Mouse (Mus musculus) embryo, embryonic 10.5 days (tissue): Measurements from ENCODE around the gene Ccnk.

Source experiments
- DNase-seq: peaks from one replicate; pipeline ENCODE4 v3.0.0-alpha.2; 2015; ENCODE audit warnings: low spot score

Gene Ccnk

GRCm38 (mm10) chr12:108246759-108247500, 67.6 kb downstream of the Ccnk start:
- DNase-seq, result no peak

DNA sequence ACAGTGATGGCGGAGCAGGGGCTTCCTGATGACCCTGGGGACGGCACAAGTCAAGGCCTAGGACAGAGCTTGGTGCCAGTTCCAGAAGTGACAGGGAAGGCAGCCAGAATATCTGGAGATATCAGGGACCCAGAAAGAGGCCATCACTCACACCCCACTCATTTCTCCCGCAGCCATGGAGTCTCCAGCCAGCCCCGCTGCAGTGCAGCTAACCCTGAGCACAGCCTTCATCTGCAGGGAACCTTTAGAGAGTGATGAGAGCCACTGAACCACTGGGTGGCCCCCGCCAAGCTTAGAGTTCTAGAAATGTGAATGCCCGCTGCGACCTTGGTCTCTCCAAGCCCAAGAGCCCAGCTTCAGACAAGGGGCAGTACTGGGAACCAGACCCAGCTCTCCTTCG, 69.6 kb downstream of the Ccnk start:
- DNase-seq, result no peak

DNA sequence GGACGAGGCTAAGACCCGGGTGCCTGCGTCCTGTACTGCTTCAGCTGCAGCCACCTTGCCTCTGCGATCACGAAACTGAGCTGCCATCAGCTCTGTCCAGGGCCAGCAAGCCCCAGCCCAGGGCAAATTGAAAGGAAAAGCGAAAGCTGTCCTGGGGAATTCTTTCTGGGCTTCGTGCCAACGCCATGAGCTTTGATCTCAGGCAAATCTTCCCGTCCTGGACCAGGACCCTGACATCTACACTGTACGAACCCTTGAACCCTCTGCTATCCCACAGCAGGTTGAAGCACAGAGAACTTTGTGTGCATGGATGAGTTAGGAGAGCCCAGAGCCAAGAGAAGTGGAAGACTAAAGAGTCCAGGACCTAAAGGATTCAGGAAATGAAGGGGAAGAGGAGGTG, 70.1 kb downstream of the Ccnk start:
- no peak for DNase-seq

DNA sequence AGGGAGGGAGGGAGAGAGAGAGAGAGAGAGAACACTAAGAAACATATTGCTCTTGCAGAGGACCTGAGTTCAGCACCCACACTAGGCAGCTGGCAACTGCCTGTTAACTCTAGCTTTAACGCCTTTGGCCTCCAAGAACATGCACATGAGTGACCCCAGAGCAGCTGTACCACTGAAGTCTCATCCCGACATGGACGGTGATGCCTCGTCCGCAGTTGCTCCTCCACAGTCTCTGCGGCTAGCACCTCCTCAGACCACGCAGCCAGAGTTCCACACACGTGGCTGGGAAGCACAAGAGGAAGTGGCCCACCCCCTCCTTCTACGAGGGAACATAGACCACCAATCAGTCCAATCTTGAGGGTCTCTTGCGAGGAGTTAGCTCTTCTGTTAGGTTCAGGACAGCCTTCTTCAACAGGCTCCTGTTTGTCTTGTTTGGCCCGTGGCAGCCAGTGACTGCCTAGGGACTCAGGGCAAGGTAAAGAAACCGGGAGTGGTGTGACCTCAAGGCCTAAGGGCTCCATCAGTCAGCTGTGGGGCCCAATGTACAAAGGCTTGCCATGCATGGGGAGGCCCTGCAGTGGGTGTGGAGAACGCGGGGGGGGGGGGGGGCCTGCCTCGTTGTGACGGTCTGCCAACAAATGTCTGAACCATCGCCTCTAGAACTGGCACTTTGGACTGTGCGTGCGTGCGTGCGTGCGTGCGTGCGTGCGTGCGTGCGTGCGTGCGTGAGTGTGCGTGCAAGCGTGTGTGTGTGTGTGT, 71.8 kb downstream of the Ccnk start:
- DNase-seq, result no peak

DNA sequence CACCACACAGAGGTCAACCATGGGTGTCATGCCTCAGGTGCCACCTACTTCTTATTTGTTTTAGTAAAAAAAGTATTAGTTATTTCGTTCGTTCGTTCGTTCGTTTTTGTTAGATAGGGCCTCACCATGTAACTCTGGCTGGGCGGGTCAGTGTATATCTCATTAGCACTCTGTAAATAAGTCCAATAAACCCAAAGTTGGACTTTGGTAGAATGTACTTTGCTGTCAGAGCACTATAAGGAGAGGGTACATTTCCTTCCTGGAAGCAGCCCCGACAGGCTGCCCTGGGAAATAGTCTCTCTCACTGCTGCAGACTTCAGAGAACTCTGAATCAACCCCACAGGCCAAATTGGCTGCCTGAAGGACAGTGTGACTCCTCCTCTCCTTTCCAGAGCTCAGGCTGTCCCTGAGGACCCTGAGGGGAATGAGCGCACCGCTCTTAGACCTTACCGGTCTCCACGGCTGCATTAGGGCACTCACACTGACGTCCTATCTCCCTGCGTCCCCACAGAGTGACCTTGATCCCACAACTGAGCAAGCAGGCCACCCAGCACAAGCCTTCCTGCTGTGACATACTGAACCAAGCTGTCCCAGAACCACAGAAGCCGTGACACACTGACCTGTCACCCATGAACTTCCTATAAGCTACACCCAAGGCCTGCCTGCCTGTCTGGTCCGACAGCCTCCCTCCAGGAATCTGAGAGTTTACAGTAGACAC, 72.6 kb downstream of the Ccnk start:
- no peak for DNase-seq
